Mouse (Mus musculus) B cell, adult 2 months (primary cell): ENCODE results near the gene Alpl.

Source experiments
- DNase-seq, 2 experiments: peaks; one replicate each; pipeline ENCODE4 v3.0.0; 2022

The Alpl gene

DNA sequence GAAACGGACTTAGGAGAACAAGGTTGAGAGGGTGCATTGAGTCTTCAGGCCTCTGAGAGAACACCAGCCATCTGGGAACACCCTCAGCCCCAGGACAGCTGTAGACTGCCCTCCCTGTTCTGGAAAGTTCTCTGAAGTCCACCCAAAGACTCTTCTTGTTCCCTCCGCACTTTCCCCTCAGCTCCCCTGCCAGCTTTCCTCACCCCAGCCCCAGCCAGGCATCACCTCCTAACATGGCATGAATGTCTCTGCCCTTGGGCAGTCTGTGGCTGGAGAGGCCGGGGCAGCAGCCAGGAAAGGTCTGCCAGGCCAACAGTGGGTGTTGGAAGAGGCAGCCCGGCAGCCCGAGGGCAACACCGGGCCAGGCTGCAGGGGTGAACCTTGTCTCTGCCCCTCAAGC lies 27.4 kb downstream of the Alpl start:
- DNase-seq = no peak

DNA sequence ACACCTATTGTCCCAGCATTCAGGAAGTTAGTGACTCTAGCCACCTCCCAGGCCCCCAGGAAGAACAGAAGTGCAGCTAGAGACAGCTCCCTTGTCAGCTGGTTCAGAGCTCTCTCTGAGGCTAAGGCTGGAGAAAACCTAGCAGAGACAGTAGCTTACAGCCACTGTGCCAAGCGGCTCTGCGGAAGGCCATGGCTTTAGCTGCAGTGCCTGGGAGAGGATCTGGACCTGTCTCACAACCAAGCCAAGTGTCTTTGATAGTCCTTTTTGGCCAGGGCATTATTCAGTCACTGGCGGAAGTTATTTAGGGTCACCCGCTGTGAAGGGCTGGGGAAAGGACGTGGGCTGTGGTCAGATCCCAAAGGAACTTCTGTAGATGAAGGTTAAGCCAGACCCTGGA lies 27.8 kb downstream of the Alpl start:
- DNase-seq = no peak

DNA sequence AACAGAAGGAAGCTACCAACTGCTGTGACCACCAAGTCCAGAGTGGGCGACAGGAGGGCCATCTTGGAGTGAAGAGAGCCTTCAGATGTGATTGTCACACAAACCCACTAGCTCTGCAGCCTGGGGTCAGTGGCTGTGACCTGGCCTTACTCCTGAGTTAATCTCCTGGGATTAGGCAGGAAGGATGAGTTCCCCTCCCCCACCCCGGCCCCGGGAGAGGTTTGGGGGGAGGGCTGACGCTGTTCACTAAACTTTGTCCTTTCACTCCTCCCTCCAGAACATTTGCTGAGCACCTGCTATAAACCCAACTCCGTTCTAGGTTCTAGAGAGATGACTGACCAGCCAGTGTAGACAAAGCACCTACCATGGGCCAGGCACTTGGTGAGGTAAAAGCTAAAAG lies 29.8 kb downstream of the Alpl start:
- DNase-seq = no peak

DNA sequence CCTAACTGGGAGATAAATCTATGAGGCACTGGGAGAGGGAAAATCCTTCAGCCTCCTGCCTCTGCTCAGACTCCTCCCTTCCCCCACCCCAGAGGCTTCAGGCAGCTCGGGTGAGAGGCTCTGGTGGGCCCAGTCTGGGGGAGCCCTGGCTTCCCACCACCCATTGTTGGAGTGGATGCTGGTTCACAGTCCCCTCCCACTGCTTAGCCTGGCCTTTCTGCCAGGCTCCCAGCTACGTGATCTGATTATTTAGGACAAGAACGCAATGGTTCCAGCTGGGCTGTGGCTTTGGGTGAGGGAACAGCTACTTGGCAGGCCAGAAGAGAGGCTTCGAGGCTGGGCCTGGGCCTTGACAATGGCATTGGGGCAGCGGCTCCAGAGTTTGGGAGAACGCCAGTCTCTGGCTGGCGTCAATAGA lies 30.6 kb downstream of the Alpl start:
- no peak for DNase-seq

DNA sequence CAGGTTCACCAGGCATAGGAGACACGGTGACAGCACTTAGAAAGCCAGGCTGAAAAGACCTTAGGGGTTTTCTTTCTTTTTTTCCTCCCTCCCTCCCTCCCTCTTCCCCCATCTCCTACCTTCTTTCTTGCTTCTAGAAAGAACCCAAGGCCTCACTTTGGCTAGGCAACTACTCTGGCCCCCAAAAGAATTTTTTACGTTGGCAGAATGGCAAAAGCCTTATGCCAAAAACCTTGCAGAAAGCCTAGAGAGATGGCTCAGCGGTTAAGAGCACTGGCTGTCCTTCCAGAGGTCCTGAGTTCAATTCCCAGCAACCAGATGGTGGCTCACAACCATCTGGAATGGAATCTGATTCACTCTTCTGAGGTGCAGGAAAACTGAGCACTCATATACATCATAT lies 31.6 kb downstream of the Alpl start:
- no peak for DNase-seq

DNA sequence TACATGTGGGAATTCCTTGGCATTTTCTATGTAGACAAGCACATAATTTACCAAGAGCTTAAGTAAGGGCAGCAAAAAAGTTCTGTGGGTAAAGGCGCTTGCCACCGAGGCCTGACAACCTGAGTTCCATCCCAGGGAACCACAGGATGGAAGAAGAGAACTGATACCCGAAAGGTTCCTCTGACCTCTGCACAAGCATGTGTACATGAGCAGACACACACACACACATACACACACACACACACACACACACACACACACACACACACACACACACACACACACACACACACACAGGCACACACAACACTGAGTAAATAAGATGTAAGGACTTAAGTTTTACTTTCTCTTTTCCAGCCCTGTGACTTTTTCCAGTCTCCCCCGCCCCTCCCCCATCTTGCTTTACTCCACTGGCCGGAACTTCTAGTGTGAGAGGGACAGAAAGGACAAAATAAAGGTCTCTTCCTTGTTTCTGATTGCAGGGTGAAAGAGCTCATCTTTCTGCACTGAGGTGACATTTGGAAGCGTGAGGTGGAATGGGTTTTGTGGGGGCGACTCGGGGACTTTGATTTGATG lies 32.2 kb downstream of the Alpl start:
- DNase-seq = peak; percentile 17 to 34

DNA sequence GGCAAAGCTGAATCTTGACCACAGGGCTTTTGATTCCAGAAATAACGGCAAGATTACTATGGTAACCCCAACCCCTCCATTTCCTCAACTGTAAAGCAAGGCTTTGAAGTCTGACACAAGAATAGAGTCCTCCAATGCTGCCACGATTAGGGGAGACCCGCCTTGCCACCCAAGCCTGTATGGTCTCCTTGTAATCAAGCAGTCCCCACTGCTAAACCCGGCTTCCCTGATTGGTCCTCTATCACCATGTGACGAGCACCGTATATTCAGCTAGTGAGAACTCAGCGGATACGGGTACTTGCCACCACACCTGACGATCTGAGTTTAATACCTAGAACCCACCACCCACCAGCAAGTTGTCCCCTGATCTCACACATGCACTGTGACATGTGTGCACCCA lies 33.3 kb downstream of the Alpl start:
- no peak for DNase-seq

DNA sequence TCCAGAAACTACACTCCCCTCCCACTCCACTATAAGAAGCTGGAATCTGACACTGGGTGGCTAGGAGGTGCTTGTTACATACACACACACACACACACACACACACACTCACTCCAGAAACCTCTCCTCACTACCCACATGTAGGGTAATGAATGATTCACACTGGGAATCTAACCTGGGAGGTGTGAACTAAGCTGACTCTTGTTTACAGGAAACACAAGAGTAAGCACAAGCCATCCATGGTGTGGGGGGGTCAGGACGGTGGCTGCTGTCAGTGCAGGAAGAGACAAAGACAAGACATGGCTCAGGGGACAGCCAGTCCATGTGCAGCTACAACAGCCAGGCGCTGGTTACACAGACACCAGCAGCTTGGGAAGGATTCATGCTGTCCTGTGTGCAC lies 41.7 kb downstream of the Alpl start:
- DNase-seq = no peak

DNA sequence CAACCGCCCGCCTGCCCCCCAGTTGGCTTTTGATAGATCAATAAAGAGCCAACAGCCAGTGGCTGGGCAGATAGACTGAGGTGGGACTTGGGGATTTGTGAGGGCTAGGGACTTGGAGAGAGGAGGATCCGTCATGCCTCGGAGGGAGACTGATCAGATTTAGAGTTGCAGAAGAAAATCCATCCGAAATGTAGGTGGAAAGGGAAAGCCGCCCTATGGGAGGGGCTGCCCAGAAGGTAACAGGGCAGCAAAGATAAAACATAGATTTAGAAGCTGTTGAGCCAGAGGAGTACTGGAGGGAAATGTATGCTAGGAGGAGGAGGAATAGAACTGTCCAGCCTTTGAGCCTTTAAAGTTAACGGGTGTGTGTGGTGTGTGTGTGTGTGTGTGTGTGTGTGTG lies 43.0 kb downstream of the Alpl start:
- DNase-seq = no peak

DNA sequence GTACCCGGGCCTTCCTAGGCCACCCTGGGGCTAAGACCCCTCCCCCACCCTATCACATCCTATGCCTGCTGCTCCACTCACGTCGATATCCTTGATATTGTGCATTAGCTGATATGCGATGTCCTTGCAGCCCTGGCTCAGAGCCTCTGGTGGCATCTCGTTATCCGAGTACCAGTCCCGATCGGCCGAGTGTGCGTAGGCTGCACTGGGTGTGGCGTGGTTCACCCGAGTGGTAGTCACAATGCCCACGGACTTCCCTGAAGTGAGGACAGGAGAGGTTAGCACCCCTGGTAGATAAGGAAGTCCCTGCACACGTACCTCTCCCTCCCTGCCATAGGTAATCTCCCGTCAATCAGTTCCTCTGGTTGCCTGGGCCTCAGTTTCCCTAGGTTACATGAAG lies 43.7 kb downstream of the Alpl start:
- no peak for DNase-seq

DNA sequence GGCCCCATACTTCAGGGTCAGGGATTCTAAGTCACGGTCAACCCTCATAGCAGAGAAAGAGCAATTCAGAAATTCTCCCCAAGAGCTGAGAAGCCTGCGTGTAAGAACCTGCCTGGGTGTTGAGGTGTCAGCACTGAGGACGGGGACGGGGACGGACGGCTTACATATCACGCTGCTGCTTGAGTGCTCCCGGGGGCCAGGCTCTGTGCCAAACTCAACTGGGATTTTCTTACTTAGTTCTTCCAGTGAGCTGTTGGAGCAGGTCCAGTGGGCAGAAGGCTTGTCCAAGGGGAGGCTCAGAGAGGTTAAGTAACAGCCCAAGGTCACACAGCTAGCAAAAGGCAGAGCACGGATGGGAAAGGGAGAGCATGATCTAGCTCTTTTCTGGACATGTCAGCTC lies 44.5 kb downstream of the Alpl start:
- DNase-seq = no peak

DNA sequence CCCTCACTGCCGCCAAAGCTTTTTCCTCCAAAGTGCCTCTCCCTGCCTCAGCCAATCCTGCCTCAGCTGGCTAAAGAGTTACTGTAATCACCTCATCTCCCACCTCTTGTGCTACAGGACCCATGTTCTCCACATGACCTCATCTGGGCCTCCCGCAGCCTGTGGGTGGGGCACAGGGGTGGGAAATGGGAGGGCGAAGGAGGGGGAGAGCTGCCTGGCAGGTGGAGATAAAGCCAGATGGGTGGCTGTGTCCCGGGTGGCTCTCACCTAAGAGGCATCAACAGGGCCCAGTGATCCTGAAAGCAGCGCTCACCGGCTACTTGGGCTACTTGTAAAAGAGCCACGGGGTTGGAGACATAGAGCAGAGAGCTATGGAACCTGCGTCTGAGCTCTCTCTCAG lies 44.9 kb downstream of the Alpl start:
- DNase-seq = no peak

DNA sequence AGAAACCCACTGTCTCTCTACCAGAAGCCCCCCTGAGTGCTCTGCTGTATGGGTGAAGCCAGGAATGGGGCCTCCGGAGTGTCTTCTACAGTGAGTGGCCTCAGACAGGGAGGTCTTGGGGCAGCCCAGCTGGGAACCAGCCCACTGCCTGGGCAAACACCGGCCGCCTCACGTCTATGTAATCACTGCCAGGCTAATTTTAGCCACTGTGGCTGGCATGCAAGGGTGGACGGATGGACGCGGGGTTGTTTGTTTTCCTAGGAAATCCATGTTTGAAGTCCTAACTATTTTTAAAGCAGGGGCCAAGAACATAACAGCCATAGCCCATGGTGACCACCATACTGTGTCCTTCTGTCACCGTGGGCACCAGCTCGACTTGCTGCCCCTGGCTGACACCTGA lies 46.1 kb downstream of the Alpl start:
- DNase-seq = no peak

DNA sequence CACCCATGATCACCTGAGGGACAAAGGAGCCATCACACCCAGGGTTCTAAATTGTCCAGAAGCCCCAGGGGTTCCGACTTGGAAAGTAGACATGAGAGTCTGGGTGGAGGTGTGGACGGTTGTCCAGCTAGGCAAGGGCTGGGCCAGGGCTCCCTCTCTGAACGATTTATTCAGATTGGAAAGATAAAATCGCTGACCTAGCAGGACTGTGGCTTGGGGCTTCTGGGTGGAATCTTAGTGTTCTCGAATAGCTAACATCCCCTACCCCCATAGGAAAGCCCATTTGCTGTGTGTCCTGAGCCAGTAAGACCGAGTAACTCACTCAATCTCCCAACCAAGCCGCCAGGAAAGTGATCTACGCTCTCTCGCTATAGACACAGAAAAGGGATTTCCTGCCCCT lies 46.5 kb downstream of the Alpl start:
- DNase-seq = no peak

DNA sequence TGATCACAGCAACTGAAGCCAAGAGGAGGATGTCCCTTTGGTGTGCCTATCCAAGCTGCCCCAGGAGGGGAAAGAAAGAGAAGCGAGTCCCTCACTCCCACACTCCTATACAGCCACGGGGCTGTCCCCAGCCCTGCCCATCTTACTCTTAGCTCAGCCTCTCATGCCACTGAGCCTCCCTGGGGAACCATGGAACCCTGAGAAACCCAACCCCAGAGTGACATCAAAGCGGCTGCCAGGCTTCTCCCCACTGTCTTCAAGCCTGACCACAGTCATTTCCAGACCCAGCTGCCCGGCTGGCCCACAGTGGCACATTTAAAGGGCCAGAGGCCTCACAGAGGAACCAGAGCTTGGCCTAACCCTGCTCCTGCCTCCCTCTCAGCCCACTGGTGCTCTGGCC lies 47.5 kb downstream of the Alpl start:
- DNase-seq = peak; percentile 60 to 65

DNA sequence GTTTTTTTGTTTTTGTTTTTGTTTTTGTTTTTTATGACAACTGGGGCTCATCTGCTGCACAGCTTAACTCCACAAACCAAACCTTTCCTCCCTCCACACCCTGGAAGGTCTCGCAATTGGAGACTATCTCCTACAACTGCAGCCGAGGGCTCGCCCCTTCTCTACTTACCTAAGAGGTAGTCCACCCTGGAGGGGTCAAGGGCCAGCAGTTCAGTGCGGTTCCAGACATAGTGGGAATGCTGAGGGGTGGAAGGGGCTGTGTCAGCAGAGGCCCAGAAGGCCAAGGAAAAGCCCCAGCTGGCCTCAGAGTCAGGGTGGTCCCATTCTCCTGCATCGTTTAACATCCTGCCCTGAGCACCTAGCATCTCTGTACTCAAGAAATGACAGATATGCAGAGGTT lies 48.6 kb downstream of the Alpl start:
- DNase-seq = no peak

DNA sequence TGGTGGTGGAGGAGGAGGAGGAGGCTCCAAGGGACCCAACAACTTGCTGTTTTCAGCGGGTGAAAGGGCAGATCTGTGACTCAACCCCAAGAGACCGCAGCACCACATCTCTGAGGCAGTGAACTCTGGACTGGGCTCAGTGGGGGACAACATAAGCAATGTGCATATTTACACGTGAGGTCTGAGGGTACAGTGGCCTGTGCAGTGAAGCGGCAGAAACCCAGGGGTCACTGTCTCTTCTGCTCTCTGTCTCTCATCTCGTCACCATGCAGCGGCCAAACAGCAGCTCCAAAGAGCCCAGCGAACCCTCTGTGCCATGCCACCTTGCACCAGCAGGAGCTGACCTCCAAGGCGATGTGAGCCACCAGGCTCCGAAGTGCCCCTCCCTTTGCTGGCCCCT lies 49.1 kb downstream of the Alpl start:
- DNase-seq = no peak

DNA sequence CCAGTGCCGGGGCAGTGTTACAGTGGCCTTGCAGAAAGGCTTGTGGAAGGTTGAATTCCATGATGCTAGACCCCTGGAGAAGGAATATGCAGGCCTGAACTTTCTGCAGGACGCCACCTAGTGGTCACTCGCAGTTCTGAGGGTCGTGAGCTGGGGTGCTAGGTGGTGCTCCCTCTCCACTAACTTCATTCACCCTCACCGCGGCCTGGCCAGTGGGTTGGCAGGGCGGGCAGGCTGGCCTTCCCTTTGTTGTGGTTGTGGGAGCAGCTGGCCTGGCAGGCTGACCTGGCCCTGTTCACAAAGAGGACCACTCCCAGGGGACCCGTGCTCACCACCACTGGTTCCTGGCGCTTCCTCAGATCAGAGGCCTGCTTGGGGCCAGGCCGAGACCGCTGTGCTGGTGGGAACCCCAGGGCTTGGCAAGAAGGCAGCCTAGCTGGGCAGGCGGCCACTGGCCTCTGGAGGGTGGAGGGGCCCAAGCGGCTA lies 51.7 kb downstream of the Alpl start:
- DNase-seq = peak; percentile 61 to 62

DNA sequence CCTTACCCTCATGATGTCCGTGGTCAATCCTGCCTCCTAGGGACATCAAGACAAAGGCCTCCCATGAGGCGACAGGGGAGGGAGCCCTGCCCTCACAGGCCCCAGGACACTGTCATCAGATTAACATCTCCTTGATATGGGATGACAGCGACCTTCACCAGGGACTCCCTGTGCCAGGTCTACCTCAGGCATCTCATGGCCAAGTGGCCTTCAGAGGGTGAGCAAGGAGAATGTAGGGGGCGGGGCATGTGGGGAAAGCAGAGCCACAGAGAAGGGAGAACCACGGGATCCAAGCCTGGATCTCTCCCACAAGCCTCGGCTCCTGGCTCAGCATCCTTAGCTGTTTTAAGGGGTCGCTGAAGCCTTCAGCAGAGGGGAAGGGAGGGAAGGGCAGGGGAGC lies 52.4 kb downstream of the Alpl start:
- DNase-seq = no peak

DNA sequence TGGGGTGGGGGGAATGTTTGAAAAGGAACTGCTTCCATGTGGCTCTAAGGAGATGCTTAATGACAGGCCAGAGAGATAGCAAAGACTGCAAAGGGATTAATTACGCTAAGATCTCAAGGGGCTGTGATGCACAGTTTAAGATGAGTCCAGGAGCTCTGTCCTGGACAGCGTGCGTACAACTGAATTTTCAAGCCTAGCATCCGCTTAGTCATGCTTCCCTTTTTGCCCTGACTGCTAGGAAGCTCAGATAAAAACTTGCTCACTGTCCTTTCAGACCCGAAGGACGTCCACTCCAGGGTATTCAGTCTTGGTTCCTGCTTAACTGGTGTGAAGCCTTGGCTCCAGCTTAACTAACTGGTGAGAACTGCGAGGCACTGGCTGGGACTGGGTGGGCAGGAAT lies 55.8 kb downstream of the Alpl start:
- DNase-seq = no peak

DNA sequence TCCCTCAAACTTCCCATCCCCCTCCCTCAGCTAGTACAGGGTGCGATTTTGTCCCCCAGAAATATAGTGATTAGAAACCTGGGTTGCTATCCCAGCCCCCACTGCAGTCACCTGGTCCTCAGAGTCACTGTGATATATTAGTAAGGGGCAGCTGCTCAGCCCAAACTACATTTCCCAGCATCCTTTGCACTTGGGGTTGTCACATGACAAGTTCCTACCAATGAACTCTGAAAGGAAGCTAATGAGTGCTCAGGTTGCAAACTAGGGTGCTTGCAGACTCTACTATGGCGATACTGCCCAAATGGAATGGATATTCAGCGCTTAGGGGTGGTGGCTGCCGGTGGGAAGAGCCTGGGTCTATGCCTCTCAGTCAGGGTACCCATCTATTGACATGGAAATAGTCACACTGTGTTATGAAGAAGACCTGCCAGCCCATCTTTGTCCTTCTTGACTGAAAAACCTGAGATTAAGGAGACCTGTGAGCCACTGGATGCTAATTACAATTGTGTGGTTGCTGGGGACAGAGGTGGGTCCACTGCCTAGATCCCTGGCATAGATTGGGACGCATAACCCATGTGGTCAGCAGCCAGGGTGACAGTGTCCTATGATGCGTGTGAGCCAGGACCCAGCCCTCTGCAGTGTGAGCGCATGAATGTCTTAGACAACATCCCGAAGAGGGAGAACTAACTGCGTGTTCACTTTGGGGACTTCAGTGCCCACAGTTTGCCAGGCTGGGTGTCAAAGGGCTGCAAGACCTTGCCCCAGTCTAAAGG lies 56.8 kb downstream of the Alpl start:
- DNase-seq = peak; percentile 48 to 54

DNA sequence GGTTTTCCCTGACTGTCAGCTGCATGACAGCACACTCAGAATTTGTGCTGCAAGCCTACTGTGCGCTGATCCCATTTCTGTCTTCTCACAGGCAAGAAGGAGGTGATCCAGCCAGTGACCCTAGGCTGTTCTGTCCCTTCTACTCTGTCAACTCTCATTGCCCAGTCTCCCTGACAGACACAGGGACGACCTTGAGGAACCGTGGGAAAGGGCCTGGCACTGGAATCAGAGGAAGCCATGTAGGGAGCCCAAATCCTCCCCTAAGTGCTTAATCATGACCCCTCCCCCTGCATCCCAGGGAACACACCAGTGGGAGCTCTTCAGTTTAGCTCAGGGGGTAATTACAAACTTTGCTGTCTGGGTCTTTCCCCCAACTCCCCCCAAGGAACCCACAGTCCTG lies 58.4 kb downstream of the Alpl start:
- no peak for DNase-seq

DNA sequence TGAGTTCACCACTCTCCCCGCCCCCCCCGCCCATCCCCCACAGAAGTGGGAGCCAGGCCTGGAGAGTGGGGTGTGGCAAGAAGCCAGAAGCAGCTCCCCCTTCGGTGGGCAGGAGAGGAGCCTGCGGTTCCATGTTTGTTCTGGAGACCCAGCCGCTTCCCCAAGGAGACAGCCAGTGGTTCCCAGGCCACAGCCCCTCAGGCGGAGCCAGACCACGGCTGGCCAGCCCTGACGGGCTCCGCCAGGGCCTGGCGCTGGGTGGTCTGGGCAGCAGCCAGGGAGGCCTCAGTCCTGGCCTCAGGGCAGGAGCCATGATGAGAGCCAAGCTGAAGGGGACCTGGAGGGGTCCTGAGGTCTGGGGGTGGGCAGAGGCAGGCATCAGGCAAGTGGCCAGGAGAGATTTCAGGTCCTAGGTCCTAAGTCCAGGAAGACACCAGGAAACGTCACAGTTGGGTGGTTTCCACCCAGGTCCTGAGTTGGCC lies 59.9 kb downstream of the Alpl start:
- no peak for DNase-seq

DNA sequence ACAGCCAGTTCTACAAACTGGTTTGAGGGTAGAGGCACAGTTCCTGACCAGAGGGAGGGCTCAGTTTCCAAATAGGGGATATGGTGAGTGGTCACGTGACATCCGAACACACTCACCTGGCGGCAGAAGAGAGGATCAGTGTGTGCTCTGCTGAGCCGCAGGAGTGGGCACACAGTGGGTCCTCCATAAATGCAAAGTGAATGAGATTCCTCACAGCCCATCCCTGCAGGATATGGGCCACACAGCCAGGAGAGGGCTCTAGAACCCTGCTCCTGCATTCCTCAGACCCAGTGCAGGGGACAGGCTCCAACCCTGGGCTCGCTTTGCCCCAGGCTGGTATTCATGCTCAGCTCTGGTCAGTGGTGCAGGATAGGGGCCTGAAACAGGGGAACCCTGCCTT lies 62.7 kb downstream of the Alpl start:
- no peak for DNase-seq

DNA sequence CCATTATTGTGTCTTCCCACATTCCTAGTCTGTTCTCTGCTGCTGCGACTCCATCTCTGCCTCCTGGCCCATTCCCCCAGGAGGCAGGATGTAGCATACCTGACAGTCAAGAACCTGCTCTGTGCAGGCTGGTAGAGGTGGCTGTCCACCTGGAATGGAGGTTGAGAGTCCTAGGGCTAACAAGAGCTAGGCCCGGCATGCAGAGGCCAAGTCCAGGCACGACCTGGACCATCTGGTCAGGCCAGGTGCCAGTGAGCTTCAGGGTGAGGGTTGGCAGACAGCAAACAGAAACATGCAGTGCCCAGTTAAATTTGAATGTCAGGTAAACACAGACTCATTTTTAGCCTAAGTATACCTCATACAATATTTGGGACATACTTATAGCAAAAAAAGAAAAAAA lies 63.2 kb downstream of the Alpl start:
- DNase-seq = no peak
